Mouse (Mus musculus): ENCODE measurements around the gene Ift88.

- TF ChIP-seq GATA1 (IDR thresholded peaks at IDR 0.05; ENCODE audit: borderline replicate concordance, low read length) (no peak), FLI1 (IDR thresholded peaks at IDR 0.05; ENCODE audit: low read length) (no peak)
Observed at GRCm38 (mm10) chr14:57398065-57398757, 25.7 kb upstream of the Ift88 start, which contains the start of gene Cryl1.

All from megakaryocyte, embryonic 14.5 days (primary cell).